Mouse (Mus musculus): ENCODE measurements at regions not wholly inside any gene's neighbourhood (a gene's known extent, or its start where the extent isn't known, plus 50 kb on each side); places are given as distances from the start of the nearest gene placed in this dataset.

DNA sequence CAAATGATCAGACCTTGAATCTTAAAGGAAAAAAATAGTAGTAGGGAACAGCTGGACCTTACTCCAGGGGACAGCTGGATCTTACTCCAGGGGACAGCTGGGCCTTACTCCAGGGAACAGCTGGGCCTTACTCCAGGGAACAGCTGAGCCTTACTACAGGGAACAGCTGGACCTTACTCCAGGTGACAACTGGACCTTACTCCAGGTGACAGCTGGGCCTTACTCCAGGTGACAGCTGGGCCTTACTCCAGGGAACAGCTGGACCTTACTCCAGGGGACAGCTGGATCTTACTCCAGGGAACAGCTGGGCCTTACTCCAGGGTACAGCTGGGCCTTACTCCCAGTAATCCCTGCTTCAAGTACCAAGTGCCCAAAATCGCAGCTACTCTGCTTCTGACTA, 178.3 kb upstream of the Zfp637 start:
- ATAC-seq (ENCODE audit: insufficient number of reproducible peaks, low FRiP score): no peak
- no peak overlapping the region for H3K27ac ChIP-seq (ENCODE audit: poor library complexity, severe bottlenecking)
- H3K4me2 ChIP-seq: no peak overlapping the region
- no peaks in the 10 kb centered on the region for H3K36me3 ChIP-seq
- no peaks in the 10 kb centered on the region for H3K9me3 ChIP-seq (replicated peaks)
- H3K4me1 ChIP-seq (replicated peaks): no peaks in the 10 kb centered on the region
- 82% methylated on average over 1 of the region's 1 CpGs for WGBS
- peaks cover 13% of the 10 kb centered on the region for H3K27me3 ChIP-seq (replicated peaks)
- H3K9ac ChIP-seq: no peak overlapping the region
- no peak overlapping the region for H3K4me3 ChIP-seq

DNA sequence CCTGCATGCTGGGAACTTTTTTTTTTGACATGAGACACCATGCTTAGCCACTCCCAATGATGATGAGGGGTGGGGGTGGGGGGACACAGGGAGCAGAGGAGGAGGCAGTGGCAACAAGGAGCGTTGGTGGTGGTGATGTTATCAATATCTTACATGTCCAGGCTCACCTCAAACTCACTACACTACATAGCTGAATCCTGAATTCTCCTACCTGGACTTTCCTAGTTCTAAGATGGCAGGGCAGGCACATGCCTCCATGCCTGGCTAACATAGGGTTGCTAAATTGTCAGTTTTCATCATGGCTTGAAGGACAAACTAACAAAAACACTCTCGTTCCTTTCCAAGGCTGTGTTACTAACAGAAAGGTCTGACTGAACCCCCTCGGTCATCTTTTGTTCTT, 170.6 kb upstream of the Zfp637 start:
- WGBS: 61% methylated on average over 3 of the region's 3 CpGs
- Histone ChIP-seq H3K27me3 (replicated peaks) (no peaks in the 10 kb centered on the region), H3K4me1 (replicated peaks) (no peaks in the 10 kb centered on the region), H3K27ac (ENCODE audit: poor library complexity, severe bottlenecking) (no peak overlapping the region), H3K36me3 (no peaks in the 10 kb centered on the region), H3K4me3 (no peak overlapping the region), H3K9me3 (replicated peaks) (no peaks in the 10 kb centered on the region), H3K4me2 (no peak overlapping the region), H3K9ac (no peak overlapping the region)
- no peak for ATAC-seq (ENCODE audit: insufficient number of reproducible peaks, low FRiP score)

GRCm38 (mm10) chr6:117670792-117671525, 170.0 kb upstream of the Zfp637 start:
- Histone ChIP-seq H3K27ac (ENCODE audit: poor library complexity, severe bottlenecking) (no peak overlapping the region), H3K27me3 (replicated peaks) (0 out of 2 replicates have a peak, but pooled peaks cover 2% of the 10 kb centered on the region), H3K9ac (no peak overlapping the region), H3K9me3 (replicated peaks) (no peaks in the 10 kb centered on the region), H3K4me3 (no peak overlapping the region), H3K4me1 (replicated peaks) (no peaks in the 10 kb centered on the region), H3K36me3 (no peaks in the 10 kb centered on the region), H3K4me2 (no peak overlapping the region)
- no peak for ATAC-seq (ENCODE audit: insufficient number of reproducible peaks, low FRiP score)
- 78% methylated on average over 17 of the region's 17 CpGs for WGBS

GRCm38 (mm10) chr6:117675059-117675800, 165.8 kb upstream of the Zfp637 start:
- Histone ChIP-seq H3K4me2 (no peak overlapping the region), H3K27me3 (replicated peaks) (0 out of 2 replicates have a peak, but pooled peaks cover 5% of the 10 kb centered on the region), H3K4me1 (replicated peaks) (no peaks in the 10 kb centered on the region), H3K36me3 (no peaks in the 10 kb centered on the region), H3K9me3 (replicated peaks) (0 out of 2 replicates have a peak, but pooled peaks cover 2% of the 10 kb centered on the region), H3K4me3 (no peak overlapping the region), H3K9ac (no peak overlapping the region), H3K27ac (ENCODE audit: poor library complexity, severe bottlenecking) (no peak overlapping the region)
- WGBS: 51% methylated on average over 15 of the region's 15 CpGs
- no peak for ATAC-seq (ENCODE audit: insufficient number of reproducible peaks, low FRiP score)

DNA sequence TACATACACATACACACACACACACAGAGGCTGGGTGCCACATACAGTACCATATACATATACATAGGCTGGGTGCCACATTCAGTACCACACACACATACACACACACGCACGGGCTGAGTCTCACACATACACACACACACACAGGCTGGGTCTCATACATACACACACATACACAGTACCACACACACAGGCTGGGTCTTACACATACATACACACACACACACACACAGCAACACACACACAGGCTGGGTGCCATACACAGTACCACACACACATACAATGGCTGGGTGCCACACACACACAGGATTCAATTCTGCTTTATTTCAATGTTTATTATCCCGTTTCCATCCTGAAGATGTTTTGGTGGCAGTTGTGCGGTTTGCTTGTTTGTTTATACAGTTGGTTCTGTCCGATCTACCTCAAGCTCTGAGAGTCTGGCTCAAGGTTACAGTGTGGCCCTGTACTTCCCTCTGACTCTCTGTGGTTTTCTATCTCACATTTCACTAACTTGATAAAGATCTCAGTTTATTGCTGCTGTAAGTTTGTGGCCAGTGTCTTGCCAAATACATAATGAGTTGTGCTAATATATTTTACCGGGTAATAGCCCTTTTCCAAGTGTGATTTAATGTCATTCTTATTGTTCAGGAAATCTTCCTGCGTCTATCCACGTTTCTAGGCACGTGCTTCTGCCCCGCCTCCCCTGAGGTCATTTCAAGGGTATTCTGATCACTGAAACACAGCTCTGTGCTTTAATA, 164.7 kb upstream of the Zfp637 start:
- H3K4me1 ChIP-seq (replicated peaks): no peaks in the 10 kb centered on the region
- no peaks in the 10 kb centered on the region for H3K36me3 ChIP-seq
- no peak for ATAC-seq (ENCODE audit: insufficient number of reproducible peaks, low FRiP score)
- no peak overlapping the region for H3K4me3 ChIP-seq
- H3K9me3 ChIP-seq (replicated peaks): peaks cover 3% of the 10 kb centered on the region; the same call in 1 of the 2 replicates
- H3K27ac ChIP-seq (ENCODE audit: poor library complexity, severe bottlenecking): no peak overlapping the region
- 0 out of 2 replicates have a peak, but pooled peaks cover 5% of the 10 kb centered on the region for H3K27me3 ChIP-seq (replicated peaks)
- 68% methylated on average over 10 of the region's 10 CpGs for WGBS
- no peak overlapping the region for H3K9ac ChIP-seq
- H3K4me2 ChIP-seq: no peak overlapping the region

DNA sequence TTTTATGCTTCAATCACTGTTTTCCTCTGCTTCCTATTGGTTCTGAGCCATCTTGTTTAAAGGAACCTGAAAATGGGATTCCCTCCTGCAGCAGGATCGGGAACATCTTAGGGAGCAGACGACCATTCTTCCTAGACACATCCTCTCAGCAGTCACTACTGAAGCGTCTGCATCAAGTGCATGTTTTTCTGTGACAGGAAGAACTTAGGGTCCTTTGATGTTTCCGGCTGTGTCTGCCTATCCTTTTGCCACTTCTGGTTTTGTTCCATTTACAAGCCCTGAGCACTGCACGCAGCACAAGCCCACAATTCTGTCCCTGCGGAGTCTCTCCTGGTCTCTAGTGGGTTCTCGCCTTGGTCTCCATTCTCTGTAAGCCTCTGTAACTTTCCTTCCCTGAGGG, 163.9 kb upstream of the Zfp637 start:
- H3K36me3 ChIP-seq: no peaks in the 10 kb centered on the region
- WGBS: 49% methylated on average over 7 of the region's 7 CpGs
- H3K4me2 ChIP-seq: no peak overlapping the region
- no peak overlapping the region for H3K9ac ChIP-seq
- H3K27ac ChIP-seq (ENCODE audit: poor library complexity, severe bottlenecking): no peak overlapping the region
- no peak for ATAC-seq (ENCODE audit: insufficient number of reproducible peaks, low FRiP score)
- 0 out of 2 replicates have a peak, but pooled peaks cover 5% of the 10 kb centered on the region for H3K27me3 ChIP-seq (replicated peaks)
- no peaks in the 10 kb centered on the region for H3K4me1 ChIP-seq (replicated peaks)
- H3K4me3 ChIP-seq: no peak overlapping the region
- H3K9me3 ChIP-seq (replicated peaks): peaks cover 7% of the 10 kb centered on the region

GRCm38 (mm10) chr6:117677821-117678220, 163.2 kb upstream of the Zfp637 start:
- no peak overlapping the region for H3K4me3 ChIP-seq
- H3K27me3 ChIP-seq (replicated peaks): 0 out of 2 replicates have a peak, but pooled peaks cover 5% of the 10 kb centered on the region
- no peaks in the 10 kb centered on the region for H3K4me1 ChIP-seq (replicated peaks)
- no peak overlapping the region for H3K4me2 ChIP-seq
- no peaks in the 10 kb centered on the region for H3K36me3 ChIP-seq
- H3K9me3 ChIP-seq (replicated peaks): peaks cover 7% of the 10 kb centered on the region
- 84% methylated on average over 2 of the region's 2 CpGs for WGBS
- no peak overlapping the region for H3K27ac ChIP-seq (ENCODE audit: poor library complexity, severe bottlenecking)
- ATAC-seq (ENCODE audit: insufficient number of reproducible peaks, low FRiP score): no peak
- no peak overlapping the region for H3K9ac ChIP-seq

- H3K4me1 ChIP-seq (replicated peaks): no peaks in the 10 kb centered on the region
- 48% methylated on average over 5 of the region's 5 CpGs for WGBS
- H3K4me3 ChIP-seq: no peak overlapping the region
- H3K27me3 ChIP-seq (replicated peaks): 0 out of 2 replicates have a peak, but pooled peaks cover 5% of the 10 kb centered on the region
- ATAC-seq (ENCODE audit: insufficient number of reproducible peaks, low FRiP score): no peak
- H3K9me3 ChIP-seq (replicated peaks): peaks cover 7% of the 10 kb centered on the region
- no peaks in the 10 kb centered on the region for H3K36me3 ChIP-seq
- H3K4me2 ChIP-seq: no peak overlapping the region
- no peak overlapping the region for H3K27ac ChIP-seq (ENCODE audit: poor library complexity, severe bottlenecking)
- no peak overlapping the region for H3K9ac ChIP-seq
These were observed 162.7 kb upstream of the Zfp637 start for GRCm38 (mm10) chr6:117678276-117678675.

DNA sequence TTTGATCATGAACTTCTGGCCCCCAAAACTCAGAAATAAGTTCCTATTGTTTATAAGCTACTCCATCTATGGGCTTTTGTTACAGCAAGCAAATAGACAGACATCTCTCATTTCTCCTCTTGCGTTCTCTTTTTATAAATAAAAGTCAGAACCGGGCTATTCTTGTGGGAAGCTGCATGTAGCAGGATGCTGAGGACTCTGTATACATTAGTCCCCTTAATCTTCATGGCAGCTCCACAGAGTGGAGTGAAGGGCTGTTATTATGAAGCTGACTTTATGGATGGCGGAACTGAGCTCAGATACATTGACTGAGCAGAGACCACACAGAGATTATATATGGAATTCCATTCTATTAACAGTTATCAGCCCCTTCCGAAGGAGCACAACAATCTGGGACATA, 162.1 kb upstream of the Zfp637 start:
- H3K27ac ChIP-seq (ENCODE audit: poor library complexity, severe bottlenecking): no peak overlapping the region
- peaks cover 7% of the 10 kb centered on the region for H3K9me3 ChIP-seq (replicated peaks)
- 0 out of 2 replicates have a peak, but pooled peaks cover 5% of the 10 kb centered on the region for H3K27me3 ChIP-seq (replicated peaks)
- H3K36me3 ChIP-seq: no peaks in the 10 kb centered on the region
- H3K4me2 ChIP-seq: no peak overlapping the region
- no peak overlapping the region for H3K9ac ChIP-seq
- 69% methylated on average over 4 of the region's 4 CpGs for WGBS
- no peak overlapping the region for H3K4me3 ChIP-seq
- no peak for ATAC-seq (ENCODE audit: insufficient number of reproducible peaks, low FRiP score)
- no peaks in the 10 kb centered on the region for H3K4me1 ChIP-seq (replicated peaks)

- no peak for ATAC-seq (ENCODE audit: insufficient number of reproducible peaks, low FRiP score)
- 77% methylated on average over 9 of the region's 9 CpGs for WGBS
These were observed 154.8 kb upstream of the Zfp637 start for GRCm38 (mm10) chr6:117686212-117686611.

DNA sequence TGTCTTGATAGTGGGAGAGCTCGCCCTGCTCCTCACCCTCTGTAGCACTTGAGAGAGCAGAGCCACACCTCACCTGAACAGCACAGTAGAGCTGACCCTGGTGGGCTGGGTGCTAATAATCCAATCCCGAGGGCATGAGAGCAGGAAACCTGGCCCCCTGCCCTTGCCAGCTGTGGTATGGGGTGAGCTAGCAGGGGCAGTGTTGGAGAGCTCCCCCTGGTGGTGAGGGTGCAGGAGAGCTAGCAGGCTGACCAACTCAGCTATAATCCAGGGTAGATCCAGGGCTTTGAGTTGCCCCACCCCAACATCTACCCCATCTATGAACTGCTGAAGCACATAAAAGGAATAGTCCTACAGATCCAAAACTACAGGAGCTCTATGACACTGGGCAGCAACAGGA, 153.9 kb upstream of the Zfp637 start:
- Histone ChIP-seq H3K9ac (no peak overlapping the region), H3K4me2 (no peak overlapping the region), H3K9me3 (replicated peaks) (no peaks in the 10 kb centered on the region), H3K36me3 (no peaks in the 10 kb centered on the region), H3K4me1 (replicated peaks) (no peaks in the 10 kb centered on the region), H3K27me3 (replicated peaks) (no peaks in the 10 kb centered on the region), H3K27ac (ENCODE audit: poor library complexity, severe bottlenecking) (no peak overlapping the region), H3K4me3 (no peak overlapping the region)
- ATAC-seq (ENCODE audit: insufficient number of reproducible peaks, low FRiP score): no peak
- WGBS: 58% methylated on average over 2 of the region's 2 CpGs

More at GRCm38 (mm10) chr6:117686212-117686611, 154.8 kb upstream of the Zfp637 start:
- Histone ChIP-seq H3K36me3 (no peaks in the 10 kb centered on the region), H3K4me3 (no peak overlapping the region), H3K9me3 (replicated peaks) (peaks cover 5% of the 10 kb centered on the region; the same call in 1 of the 2 replicates), H3K27me3 (replicated peaks) (no peaks in the 10 kb centered on the region), H3K4me2 (no peak overlapping the region), H3K9ac (no peak overlapping the region), H3K27ac (ENCODE audit: poor library complexity, severe bottlenecking) (no peak overlapping the region), H3K4me1 (replicated peaks) (no peaks in the 10 kb centered on the region)

Measured in heart, embryonic 12.5 days (tissue).